Mouse (Mus musculus) limb, embryonic 12.5 days (tissue): ENCODE measurements around the gene Tmeff1. TPM values are rescaled to one million over a fixed set of nuclear protein-coding genes. Genes with fewer than 3 reads are reported as not detected.
"Not testable (repeated sequence)": the region's sequence is repeated elsewhere in the genome, so short reads cannot be mapped to it uniquely, and the experiment has no call there.

Experiments used
- ATAC-seq: fragments of 200-750 bp; cut with Nextera tagmentation; 2 replicates; pipeline ENCODE4 v1.8.0; 2017; ENCODE audit warnings: low read depth, moderate TSS enrichment; ENCODE audit not compliant: insufficient number of reproducible peaks, insufficient read depth, low FRiP score, low TSS enrichment
- H3K27ac ChIP-seq: fragments of 300-500 bp; sonication (generic); 2 replicates; pipeline ENCODE4 v1.5.1; 2016; ENCODE audit warnings: mild to moderate bottlenecking, moderate library complexity
- H3K27me3 ChIP-seq: fragments of 300-500 bp; sonication (generic); 2 replicates; pipeline ENCODE4 v1.6.1; 2016; ENCODE audit warnings: mild to moderate bottlenecking, moderate library complexity
- H3K36me3 ChIP-seq: fragments of 300-500 bp; sonication (generic); 2 replicates; pipeline ENCODE4 v1.6.1; 2016; ENCODE audit warnings: mild to moderate bottlenecking, moderate library complexity
- H3K4me1 ChIP-seq: fragments of 300-500 bp; sonication (generic); replicated peaks from 2 replicates; pipeline ENCODE4 v1.6.1; 2016
- H3K4me2 ChIP-seq: fragments of 300-500 bp; sonication (generic); 2 replicates; pipeline ENCODE4 v1.6.1; 2016; ENCODE audit warnings: mild to moderate bottlenecking, moderate library complexity
- H3K4me3 ChIP-seq: fragments of 300-500 bp; sonication (generic); replicated peaks from 2 replicates; pipeline ENCODE4 v1.5.1; 2016; ENCODE audit warnings: mild to moderate bottlenecking
- H3K9ac ChIP-seq: fragments of 300-500 bp; sonication (generic); replicated peaks from 2 replicates; pipeline ENCODE4 v1.6.1; 2016; ENCODE audit warnings: mild to moderate bottlenecking, moderate library complexity
- H3K9me3 ChIP-seq: fragments of 300-500 bp; sonication (generic); 2 replicates; pipeline ENCODE4 v1.6.1; 2016; ENCODE audit warnings: mild to moderate bottlenecking, moderate library complexity
- WGBS: fragments of 180-500 bp; shearing (Covaris S2); methylation state at CpG from one replicate; pipeline ENCODE4 v1.1.7; 2016; 5-methylcytosine and 5-hydroxymethylcytosine counted together
- polyA plus RNA-seq: library from polyadenylated mRNA; unstranded; fragments of >200 nt; fragmentation: Nextera tagmentation; extraction: Ambion mirVana; gene quantifications from 2 replicates; pipeline ENCODE4 v1.2.1, GENCODE M21; 2016

The Tmeff1 gene
- polyA plus RNA-seq, 1 experiment from 2014 or later: 112 TPM

- Histone ChIP-seq H3K9ac (no peak overlapping the region), H3K4me3 (no peak overlapping the region), H3K27me3 (no peaks in the 10 kb centered on the region), H3K4me2 (no peak overlapping the region), H3K36me3 (peaks cover 44% of the 10 kb centered on the region), H3K27ac (no peak overlapping the region), H3K4me1 (peaks cover 7% of the 10 kb centered on the region), H3K9me3 (no peaks in the 10 kb centered on the region)
- no peak for ATAC-seq
- 59% methylated on average over 2 of the region's 2 CpGs for WGBS
These were observed 92.8 kb downstream of the Tmeff1 start for GRCm38 (mm10) chr4:48677812-48678211.

GRCm38 (mm10) chr4:48678793-48679192, 93.8 kb downstream of the Tmeff1 start:
- no peak for ATAC-seq
- WGBS: 84% methylated on average over 9 of the region's 9 CpGs

GRCm38 (mm10) chr4:48679728-48680127, 94.8 kb downstream of the Tmeff1 start:
- not testable (repeated sequence) for H3K9ac ChIP-seq, H3K4me1 ChIP-seq, H3K27me3 ChIP-seq, H3K4me2 ChIP-seq, H3K27ac ChIP-seq, ATAC-seq, H3K9me3 ChIP-seq, H3K4me3 ChIP-seq
- 72% methylated on average over 4 of the region's 6 CpGs for WGBS
- peaks cover 25% of the 10 kb centered on the region for H3K36me3 ChIP-seq

More at GRCm38 (mm10) chr4:48678793-48679192, 93.8 kb downstream of the Tmeff1 start:
- Histone ChIP-seq H3K27ac (no peak overlapping the region), H3K4me1 (peaks cover 7% of the 10 kb centered on the region), H3K9me3 (no peaks in the 10 kb centered on the region), H3K36me3 (peaks cover 34% of the 10 kb centered on the region), H3K4me3 (no peak overlapping the region), H3K4me2 (no peak overlapping the region), H3K9ac (no peak overlapping the region), H3K27me3 (no peaks in the 10 kb centered on the region)

GRCm38 (mm10) chr4:48680214-48680613, 95.2 kb downstream of the Tmeff1 start:
- Histone ChIP-seq H3K4me3 (no peak overlapping the region), H3K27ac (no peak overlapping the region), H3K36me3 (peaks cover 20% of the 10 kb centered on the region), H3K9me3 (no peaks in the 10 kb centered on the region), H3K9ac (no peak overlapping the region), H3K27me3 (no peaks in the 10 kb centered on the region), H3K4me1 (peaks cover 7% of the 10 kb centered on the region), H3K4me2 (no peak overlapping the region)
- no peak for ATAC-seq
- WGBS: 67% methylated on average over 7 of the region's 7 CpGs

GRCm38 (mm10) chr4:48680648-48681343, 95.8 kb downstream of the Tmeff1 start:
- Histone ChIP-seq H3K27me3 (no peaks in the 10 kb centered on the region), H3K4me1 (peaks cover 7% of the 10 kb centered on the region), H3K9me3 (no peaks in the 10 kb centered on the region), H3K9ac (no peak overlapping the region), H3K27ac (no peak overlapping the region), H3K4me2 (no peak overlapping the region), H3K4me3 (no peak overlapping the region), H3K36me3 (peaks cover 15% of the 10 kb centered on the region)
- 44% methylated on average over 10 of the region's 11 CpGs for WGBS
- ATAC-seq: no peak

GRCm38 (mm10) chr4:48683126-48683525, 98.2 kb downstream of the Tmeff1 start:
- Histone ChIP-seq H3K36me3 (no peaks in the 10 kb centered on the region), H3K9ac (no peak overlapping the region), H3K27ac (no peak overlapping the region), H3K4me2 (no peak overlapping the region), H3K27me3 (no peaks in the 10 kb centered on the region), H3K9me3 (no peaks in the 10 kb centered on the region), H3K4me1 (peaks cover 10% of the 10 kb centered on the region), H3K4me3 (no peak overlapping the region)
- ATAC-seq: no peak
- 64% methylated on average over 8 of the region's 8 CpGs for WGBS

- H3K9ac ChIP-seq, H3K4me3 ChIP-seq, H3K27ac ChIP-seq, H3K27me3 ChIP-seq, H3K4me2 ChIP-seq, H3K36me3 ChIP-seq, ATAC-seq, H3K9me3 ChIP-seq: not testable (repeated sequence)
- peaks cover 13% of the 10 kb centered on the region for H3K4me1 ChIP-seq
- 93% methylated on average over 17 of the region's 21 CpGs for WGBS
These were observed 98.7 kb downstream of the Tmeff1 start for GRCm38 (mm10) chr4:48683633-48684209.

GRCm38 (mm10) chr4:48684593-48685187, 99.7 kb downstream of the Tmeff1 start:
- Histone ChIP-seq H3K4me1 (peaks cover 13% of the 10 kb centered on the region), H3K9me3 (no peaks in the 10 kb centered on the region), H3K4me3 (no peak overlapping the region), H3K36me3 (no peaks in the 10 kb centered on the region), H3K27me3 (no peaks in the 10 kb centered on the region), H3K27ac (no peak overlapping the region), H3K9ac (no peak overlapping the region), H3K4me2 (no peak overlapping the region)
- no peak for ATAC-seq
- WGBS: 85% methylated on average over 7 of the region's 7 CpGs

GRCm38 (mm10) chr4:48688148-48688547, 103.2 kb downstream of the Tmeff1 start:
- H3K9ac ChIP-seq: no peak overlapping the region
- no peak overlapping the region for H3K27ac ChIP-seq
- 33% methylated on average over 6 of the region's 6 CpGs for WGBS
- ATAC-seq: no peak
- H3K36me3 ChIP-seq: no peaks in the 10 kb centered on the region
- H3K4me2 ChIP-seq: no peak overlapping the region
- no peaks in the 10 kb centered on the region for H3K27me3 ChIP-seq
- H3K9me3 ChIP-seq: no peaks in the 10 kb centered on the region
- peaks cover 5% of the 10 kb centered on the region for H3K4me1 ChIP-seq
- H3K4me3 ChIP-seq: no peak overlapping the region

GRCm38 (mm10) chr4:48690640-48691039, 105.7 kb downstream of the Tmeff1 start:
- no peak for ATAC-seq
- no peak overlapping the region for H3K4me2 ChIP-seq

GRCm38 (mm10) chr4:48691793-48692437, 106.9 kb downstream of the Tmeff1 start:
- Histone ChIP-seq H3K36me3 (no peaks in the 10 kb centered on the region), H3K9ac (no peak overlapping the region), H3K27me3 (no peaks in the 10 kb centered on the region), H3K9me3 (no peaks in the 10 kb centered on the region), H3K4me2 (no peak overlapping the region), H3K4me1 (peaks cover 5% of the 10 kb centered on the region), H3K27ac (no peak overlapping the region), H3K4me3 (no peak overlapping the region)
- no peak; the same call in 1 of the 2 replicates for ATAC-seq
- 41% methylated on average over 7 of the region's 7 CpGs for WGBS

More at GRCm38 (mm10) chr4:48690640-48691039, 105.7 kb downstream of the Tmeff1 start:
- H3K9ac ChIP-seq: no peak overlapping the region
- H3K36me3 ChIP-seq: no peaks in the 10 kb centered on the region
- no peak overlapping the region for H3K27ac ChIP-seq
- 82% methylated on average over 9 of the region's 9 CpGs for WGBS
- H3K9me3 ChIP-seq: no peaks in the 10 kb centered on the region
- no peak overlapping the region for H3K4me3 ChIP-seq
- H3K4me1 ChIP-seq: peaks cover 5% of the 10 kb centered on the region
- no peaks in the 10 kb centered on the region for H3K27me3 ChIP-seq
